Mouse (Mus musculus): ENCODE data around the gene Lsm2. TPM values are rescaled to one million over a fixed set of nuclear protein-coding genes. Genes with fewer than 3 reads are reported as not detected.

Gene Lsm2
- polyA plus RNA-seq, 1 experiment from 2014 or later, result 64.4 TPM

DNA sequence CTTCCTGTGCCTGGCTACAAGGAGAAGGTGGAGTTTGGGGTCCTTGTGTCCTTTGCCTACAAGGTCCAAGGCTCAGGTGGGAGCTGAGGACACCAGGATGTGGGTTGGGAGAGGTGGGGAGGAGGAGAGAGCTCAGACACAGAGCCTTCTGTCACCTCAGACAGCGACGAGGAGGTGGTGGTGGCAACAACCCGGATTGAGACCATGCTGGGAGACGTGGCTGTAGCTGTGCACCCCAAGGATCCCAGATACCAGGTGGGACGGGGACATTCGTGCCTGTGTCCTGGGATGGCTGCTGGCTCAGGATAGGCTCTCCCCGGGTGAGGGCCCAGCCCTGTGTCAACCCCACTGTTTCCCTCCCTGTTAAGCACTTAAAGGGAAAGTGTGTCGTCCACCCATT, 29.8 kb downstream of the Lsm2 start:
- H3K27me3 ChIP-seq, result no peaks in the 10 kb centered on the region
- ChIA-PET CTCF (no interaction called here), POLR2A (interaction anchor here (1.9 kb wide), 1 partner anchor 10 kb away, joined by 6 read pairs; no protein-coding TSS in a partner anchor)
- DNase-seq (ENCODE audit: low read depth, low spot score) (no peak), ATAC-seq (no peak)
- TF ChIP-seq CTCF (IDR thresholded peaks at IDR 0.05), result no peak
- in situ Hi-C loops (cut with MboI; ENCODE audit: low pct_unique_long_range_greater_than_20kb), result loop anchor here (10.0 kb wide), 1 partner anchor 223 kb away; the partner anchor contains the start of genes Atp6v1g2 and Nfkbil1

- CTCF ChIA-PET, result no interaction called here
- ATAC-seq, result no peak
- POLR2A ChIA-PET, result interaction anchor here (0.7 to 1.9 kb wide), 2 partner anchors 11 to 47 kb away, joined by 3 to 6 read pairs; no protein-coding TSS in a partner anchor
- no peaks in the 10 kb centered on the region for H3K27me3 ChIP-seq
- no peak for DNase-seq (ENCODE audit: low read depth, low spot score)
- in situ Hi-C loops (cut with MboI; ENCODE audit: low pct_unique_long_range_greater_than_20kb), result loop anchor here (10.0 kb wide), 1 partner anchor 222 kb away; the partner anchor contains the start of genes Atp6v1g2 and Nfkbil1
- TF ChIP-seq CTCF (IDR thresholded peaks at IDR 0.05), result no peak
Observed at GRCm38 (mm10) chr17:35012430-35012829, 30.8 kb downstream of the Lsm2 start.

DNA sequence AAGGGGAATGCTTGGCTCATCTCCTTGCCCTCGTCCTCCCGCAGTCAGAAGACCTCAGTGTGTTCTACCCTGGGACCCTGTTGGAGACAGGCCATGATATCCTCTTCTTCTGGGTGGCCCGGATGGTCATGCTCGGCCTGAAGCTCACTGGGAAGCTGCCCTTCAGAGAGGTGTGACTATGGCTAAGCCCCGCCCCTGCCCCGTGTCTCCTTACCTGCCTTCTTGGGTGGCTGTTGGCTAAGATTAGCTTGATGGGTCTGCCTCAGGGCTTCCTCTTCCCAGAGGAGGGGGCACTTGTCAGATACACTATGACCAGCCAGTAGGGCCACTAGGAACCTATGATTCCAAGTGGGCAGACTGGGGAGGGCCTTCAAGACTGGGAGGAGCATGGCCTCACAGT, 31.6 kb downstream of the Lsm2 start:
- no peaks in the 10 kb centered on the region for H3K27me3 ChIP-seq
- CTCF ChIA-PET, result no interaction called here
- in situ Hi-C loops (cut with MboI; ENCODE audit: low pct_unique_long_range_greater_than_20kb), result loop anchor here (10.0 kb wide), 1 partner anchor 222 kb away; the partner anchor contains the start of genes Atp6v1g2 and Nfkbil1
- no peak for DNase-seq (ENCODE audit: low read depth, low spot score)
- TF ChIP-seq CTCF (IDR thresholded peaks at IDR 0.05), result no peak
- no peak for ATAC-seq
- POLR2A ChIA-PET, result interaction anchor here (1.9 kb wide), 1 partner anchor 12 kb away, joined by 6 read pairs; no protein-coding TSS in a partner anchor

DNA sequence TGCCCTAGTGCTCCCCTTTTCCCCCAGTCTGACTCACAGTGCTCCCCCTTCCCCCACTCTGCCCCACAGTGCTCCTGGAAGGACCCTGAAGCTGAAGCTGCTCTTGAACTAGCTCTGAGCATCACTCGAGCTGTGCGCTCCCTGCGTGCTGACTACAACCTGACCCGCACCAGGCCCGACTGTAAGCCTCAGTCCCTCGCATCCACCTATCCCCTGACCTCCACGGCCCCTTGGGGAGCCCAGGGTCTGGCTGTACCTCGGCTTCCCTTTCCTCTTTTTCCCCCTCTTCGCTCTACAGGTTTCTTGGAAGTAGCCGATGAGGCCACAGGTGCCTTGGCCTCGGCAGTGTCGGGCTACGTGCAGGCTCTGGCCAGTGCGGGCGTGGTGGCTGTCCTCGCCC, 33.6 kb downstream of the Lsm2 start:
- TF ChIP-seq CTCF (IDR thresholded peaks at IDR 0.05), result no peak
- in situ Hi-C loops (cut with MboI; ENCODE audit: low pct_unique_long_range_greater_than_20kb), result loop anchor here (10.0 kb wide), 1 partner anchor 220 kb away; the partner anchor contains the start of genes Atp6v1g2 and Nfkbil1
- ATAC-seq, result no peak
- CTCF ChIA-PET, result no interaction called here
- DNase-seq (ENCODE audit: low read depth, low spot score), result no peak
- POLR2A ChIA-PET, result no interaction called here
- H3K27me3 ChIP-seq, result no peaks in the 10 kb centered on the region

DNA sequence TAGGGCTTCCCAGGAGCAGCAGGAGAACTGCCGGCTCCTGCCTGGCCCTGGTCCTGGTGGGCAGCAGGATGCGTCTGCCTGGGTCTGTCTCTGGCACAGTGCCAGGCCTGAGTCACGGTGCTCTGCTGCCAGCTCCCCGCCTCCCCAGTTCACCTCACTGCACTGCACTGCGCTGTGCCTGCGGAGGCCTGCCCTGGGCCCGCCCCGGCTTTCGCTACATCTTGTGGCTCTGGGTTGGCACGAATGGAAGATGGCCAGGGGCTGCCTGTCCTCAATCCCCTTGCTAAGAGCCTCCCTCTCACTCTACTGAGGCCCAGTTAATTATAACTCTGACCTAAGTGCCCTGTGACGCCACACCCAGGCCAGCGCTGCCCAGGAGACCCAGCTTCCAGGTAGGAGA, 34.7 kb downstream of the Lsm2 start, which contains the start of gene Vwa7:
Gene Vwa7, plus strand, starts transcription at position 204 of the 400 bp plus-strand sequence.
- ChIA-PET POLR2A (interaction anchor here (1.5 kb wide), 1 partner anchor 94 kb away, joined by 4 read pairs; no protein-coding TSS in a partner anchor), CTCF (no interaction called here)
- ATAC-seq (no peak), DNase-seq (ENCODE audit: low read depth, low spot score) (no peak)
- TF ChIP-seq CTCF (IDR thresholded peaks at IDR 0.05), result no peak
- no peaks in the 10 kb centered on the region for H3K27me3 ChIP-seq
- in situ Hi-C loops (cut with MboI; ENCODE audit: low pct_unique_long_range_greater_than_20kb), result loop anchor here (10.0 kb wide), 1 partner anchor 218 kb away; the partner anchor contains the start of genes Atp6v1g2 and Nfkbil1

- TF ChIP-seq CTCF (IDR thresholded peaks at IDR 0.05), result no peak
- no peaks in the 10 kb centered on the region for H3K27me3 ChIP-seq
- ATAC-seq (no peak), DNase-seq (ENCODE audit: low read depth, low spot score) (no peak)
- ChIA-PET CTCF (interaction anchor here (1.4 kb wide), 1 partner anchor 89 kb away, joined by 4 read pairs; no protein-coding TSS in a partner anchor), POLR2A (interaction anchor here (1.5 kb wide), 1 partner anchor 94 kb away, joined by 4 read pairs; no protein-coding TSS in a partner anchor)
- in situ Hi-C loops (cut with MboI; ENCODE audit: low pct_unique_long_range_greater_than_20kb), result loop anchor here (10.0 kb wide), 1 partner anchor 218 kb away; the partner anchor contains the start of genes Atp6v1g2 and Nfkbil1
Observed at GRCm38 (mm10) chr17:35016791-35017705, 35.4 kb downstream of the Lsm2 start.

GRCm38 (mm10) chr17:35017706-35018030, 36.0 kb downstream of the Lsm2 start:
- ATAC-seq (no peak), DNase-seq (ENCODE audit: low read depth, low spot score) (no peak)
- no peak for TF ChIP-seq CTCF (IDR thresholded peaks at IDR 0.05)
- no peaks in the 10 kb centered on the region for H3K27me3 ChIP-seq
- ChIA-PET POLR2A (interaction anchor here (1.0 to 1.5 kb wide), 3 partner anchors 17 to 103 kb away, joined by 3 to 4 read pairs (median 3); partner anchors contain the start of gene Gpank1), CTCF (interaction anchor here (1.4 kb wide), 1 partner anchor 89 kb away, joined by 4 read pairs; no protein-coding TSS in a partner anchor)
- in situ Hi-C loops (cut with MboI; ENCODE audit: low pct_unique_long_range_greater_than_20kb), result loop anchor here (10.0 kb wide), 1 partner anchor 217 kb away; the partner anchor contains the start of genes Atp6v1g2 and Nfkbil1

- CTCF ChIA-PET, result interaction anchor here (1.4 kb wide), 1 partner anchor 88 kb away, joined by 4 read pairs; no protein-coding TSS in a partner anchor
- no peak for DNase-seq (ENCODE audit: low read depth, low spot score)
- TF ChIP-seq CTCF (IDR thresholded peaks at IDR 0.05), result no peak
- H3K27me3 ChIP-seq, result no peaks in the 10 kb centered on the region
- no peak for ATAC-seq
- POLR2A ChIA-PET, result interaction anchor here (1.0 to 1.6 kb wide), 3 partner anchors 18 to 103 kb away, joined by 3 read pairs; partner anchors contain the start of gene Gpank1
- in situ Hi-C loops (cut with MboI; ENCODE audit: low pct_unique_long_range_greater_than_20kb), result loop anchor here (10.0 kb wide), 1 partner anchor 217 kb away; the partner anchor contains the start of genes Atp6v1g2 and Nfkbil1
Observed at GRCm38 (mm10) chr17:35018171-35018570, 36.5 kb downstream of the Lsm2 start.

DNA sequence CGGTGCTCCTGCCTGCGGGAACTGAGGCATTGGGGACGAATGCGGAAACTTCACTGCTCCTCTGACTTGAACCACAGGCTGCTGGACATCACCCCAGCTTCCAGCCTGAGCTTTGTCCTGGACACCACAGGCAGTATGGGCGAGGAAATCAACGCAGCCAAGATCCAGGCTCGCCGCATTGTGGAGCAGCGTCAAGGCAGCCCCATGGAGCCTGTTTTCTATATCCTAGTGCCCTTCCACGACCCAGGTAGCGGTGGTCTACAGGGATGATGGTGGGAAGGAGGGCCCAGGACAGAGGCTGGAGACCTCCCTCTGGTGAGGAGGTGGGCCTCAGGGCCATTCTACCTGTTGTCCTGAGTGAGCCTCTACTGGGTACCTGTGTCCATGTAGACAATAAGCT, 38.2 kb downstream of the Lsm2 start:
- DNase-seq (ENCODE audit: low read depth, low spot score), result no peak

DNA sequence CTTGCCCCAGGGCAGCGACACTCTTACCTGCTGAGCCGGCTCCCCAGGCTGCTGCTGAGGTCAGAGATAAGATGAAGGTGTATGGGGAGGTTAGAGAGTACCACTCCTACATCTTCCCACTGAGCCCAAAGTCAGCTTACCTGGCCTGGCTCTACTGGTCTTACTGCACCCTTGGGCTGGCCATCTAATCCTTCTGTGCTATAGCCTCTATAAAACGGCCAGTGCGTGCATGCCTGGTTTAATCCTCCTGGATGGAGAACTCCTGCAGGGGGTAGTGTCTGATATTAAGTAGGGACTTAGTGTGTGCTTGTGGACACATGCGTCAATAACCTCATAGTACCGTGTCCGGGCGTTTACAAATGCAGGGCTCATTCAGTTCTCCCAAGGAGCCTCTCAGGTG, 38.9 kb downstream of the Lsm2 start:
- no peaks in the 10 kb centered on the region for H3K27me3 ChIP-seq
- in situ Hi-C loops (cut with MboI; ENCODE audit: low pct_unique_long_range_greater_than_20kb), result loop anchor here (5.0 kb wide), 2 partner anchors 42 to 92 kb away; no protein-coding TSS in a partner anchor
- DNase-seq (ENCODE audit: low read depth, low spot score) (no peak), ATAC-seq (no peak)
- TF ChIP-seq CTCF (IDR thresholded peaks at IDR 0.05), result no peak
- ChIA-PET CTCF (interaction anchor here (0.7 to 2.7 kb wide), 14 partner anchors 15 to 87 kb away, joined by 3 to 12 read pairs (median 4); partner anchors contain the start of genes Clic1, Ly6g6e and Ly6g6f), POLR2A (interaction anchor here (2.1 to 2.2 kb wide), 2 partner anchors 31 to 39 kb away, joined by 9 read pairs; partner anchors contain the start of gene Ddah2)

More for the DNA sequence above, 38.2 kb downstream of the Lsm2 start:
- ChIA-PET POLR2A (interaction anchor here (2.2 kb wide), 1 partner anchor 39 kb away, joined by 9 read pairs; the partner anchor contains the start of gene Ddah2), CTCF (interaction anchor here (0.9 to 2.0 kb wide), 4 partner anchors 8 to 87 kb away, joined by 3 to 8 read pairs (median 3); partner anchors contain the start of gene Sapcd1)
- in situ Hi-C loops (cut with MboI; ENCODE audit: low pct_unique_long_range_greater_than_20kb), result loop anchor here (5.0 to 10.0 kb wide), 3 partner anchors 42 to 215 kb away; partner anchors contain the start of genes Atp6v1g2 and Nfkbil1
- ATAC-seq, result no peak
- H3K27me3 ChIP-seq, result no peaks in the 10 kb centered on the region
- no peak for TF ChIP-seq CTCF (IDR thresholded peaks at IDR 0.05)
